Mouse (Mus musculus) ES-Bruce4 (cell line): ENCODE measurements around the gene Slc9a9.

ENCODE experiments used
- CTCF ChIP-seq: IDR thresholded peaks from one replicate; pipeline ENCODE4 v1.8.1; 2011; ENCODE audit warnings: low read depth, low read length
- POLR2A ChIP-seq: IDR thresholded peaks from one replicate; pipeline ENCODE4 v1.8.1; 2011; ENCODE audit warnings: low read length; ENCODE audit not compliant: insufficient read depth

- TF ChIP-seq CTCF (no peak), POLR2A (no peak)
Observed at GRCm38 (mm10) chr9:95178170-95178569, 508.5 kb downstream of the Slc9a9 start.
